12 mouse cellular contexts compared by ENCODE assay signal in the genomic region with DNA sequence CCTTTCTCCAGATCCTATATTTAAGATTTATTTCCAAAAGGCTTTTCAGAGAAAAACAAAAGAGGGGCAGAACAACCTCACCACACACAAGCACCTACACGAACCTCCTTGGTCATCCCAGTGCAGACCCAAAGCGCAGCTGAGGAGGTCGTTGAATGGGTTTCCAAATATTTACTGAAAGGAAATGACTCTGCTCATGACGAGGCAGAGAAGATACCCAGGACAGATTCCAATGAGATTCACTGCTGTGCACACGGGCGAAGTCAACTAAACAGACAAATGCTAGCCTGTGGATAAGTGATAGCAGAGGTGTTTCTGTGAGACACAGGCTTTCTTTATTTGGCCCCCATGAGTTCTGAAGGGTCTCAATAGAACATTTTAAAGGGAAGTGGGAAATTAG.
"Had no signal": no experiment of that assay in that cellular context is flagged by ENCODE, and none has a peak within 500 bp of the region (broad histone marks: within the 10 kb centered on the region; RNA-seq: fewer than 3 reads in every experiment).

No protein-coding gene starts in this region.

- ATAC-seq: intestine, embryonic 16.5 days; midbrain, embryonic 13.5 days had no signal

- H3K27ac ChIP-seq: limb, embryonic 13.5 days; midbrain, embryonic 13.5 days; neural tube, embryonic 15.5 days had no signal

- H3K9me3 ChIP-seq: limb, embryonic 13.5 days; midbrain, embryonic 13.5 days; neural tube, embryonic 15.5 days had no signal

- H3K9ac ChIP-seq: limb, embryonic 13.5 days; lung, embryonic 14.5 days; midbrain, embryonic 13.5 days; neural tube, embryonic 15.5 days had no signal

- H3K27me3 ChIP-seq: limb, embryonic 13.5 days; midbrain, embryonic 13.5 days; neural tube, embryonic 15.5 days had no signal

- H3K4me1 ChIP-seq: midbrain, embryonic 13.5 days had no signal

- DNase-seq: kidney, adult 8-10 months; kidney, postnatal 25 days; layer of hippocampus, postnatal 36 days; lung, embryonic 14.5 days; right cerebral cortex, adult 18-20 months; right cerebral cortex, postnatal 25 days; thymus, postnatal 4 days had no signal

- H3K4me2 ChIP-seq: limb, embryonic 13.5 days; lung, embryonic 14.5 days; midbrain, embryonic 13.5 days; neural tube, embryonic 15.5 days had no signal

- H3K4me3 ChIP-seq: limb, embryonic 13.5 days; midbrain, embryonic 13.5 days; myocyte; neural tube, embryonic 15.5 days had no signal

- H3K36me3 ChIP-seq: limb, embryonic 13.5 days; midbrain, embryonic 13.5 days; neural tube, embryonic 15.5 days had no signal
